Mouse (Mus musculus) liver, adult 10 weeks (tissue): ENCODE measurements around the gene Gm28048. TPM values are rescaled to one million over a fixed set of nuclear protein-coding genes. Genes with fewer than 3 reads are reported as not detected.

Experiments
- polyA plus RNA-seq: library from polyadenylated mRNA; stranded (reverse); fragments of 350-450 nt; fragmentation: Illumina TruSeq; extraction: RNeasy Lipid Tissue Mini Kit (QIAGEN cat#74804); gene quantifications from one replicate; pipeline ENCODE4 v1.2.3, GENCODE M21; 2014; ENCODE audit warnings: low read depth, low replicate concordance

Gene Gm28048
- 20.6 TPM for polyA plus RNA-seq

DNA sequence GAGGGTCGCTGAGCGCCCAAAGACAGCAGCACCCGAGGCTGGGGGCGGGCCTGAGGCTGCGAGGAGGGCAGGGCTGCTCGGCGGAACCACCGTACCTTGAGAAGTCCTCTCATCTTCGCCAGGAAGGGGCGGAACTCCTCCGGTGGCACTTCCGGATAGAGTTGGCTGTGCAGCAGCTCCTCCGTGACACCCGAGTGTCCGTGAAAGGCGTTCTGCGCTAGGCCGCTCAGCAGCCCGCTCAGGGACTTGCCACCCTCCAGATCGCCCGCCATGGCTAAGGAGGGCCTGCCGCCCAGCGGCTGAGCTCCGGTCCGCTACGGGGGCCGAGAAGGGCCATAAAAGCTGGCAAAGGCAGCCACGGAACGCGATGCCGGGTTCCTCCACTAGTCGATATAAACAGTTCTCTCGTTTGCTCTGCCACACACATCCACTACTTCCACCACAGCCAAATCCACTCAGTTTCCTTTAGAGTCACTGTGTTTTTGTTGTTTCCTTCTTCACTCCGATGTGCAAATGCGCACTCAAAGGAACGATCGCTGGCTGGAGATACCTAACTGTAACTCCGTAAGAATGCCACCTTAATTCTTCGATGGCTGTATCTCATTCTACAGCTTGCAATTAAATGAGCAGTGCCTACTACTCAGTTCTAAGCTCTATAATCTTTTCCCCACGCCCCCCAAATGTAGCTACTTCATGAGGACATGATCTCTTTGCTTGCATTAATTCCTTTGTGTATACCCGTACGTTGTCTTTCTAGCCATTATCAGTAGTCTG, at the start of gene Gm28048, which contains the start of gene Commd1:
Gm28048 (minus strand) TSS at position 107 of the 774 bp plus-strand sequence.
Commd1 (minus strand) TSS at position 399 of the 774 bp plus-strand sequence.

DNA sequence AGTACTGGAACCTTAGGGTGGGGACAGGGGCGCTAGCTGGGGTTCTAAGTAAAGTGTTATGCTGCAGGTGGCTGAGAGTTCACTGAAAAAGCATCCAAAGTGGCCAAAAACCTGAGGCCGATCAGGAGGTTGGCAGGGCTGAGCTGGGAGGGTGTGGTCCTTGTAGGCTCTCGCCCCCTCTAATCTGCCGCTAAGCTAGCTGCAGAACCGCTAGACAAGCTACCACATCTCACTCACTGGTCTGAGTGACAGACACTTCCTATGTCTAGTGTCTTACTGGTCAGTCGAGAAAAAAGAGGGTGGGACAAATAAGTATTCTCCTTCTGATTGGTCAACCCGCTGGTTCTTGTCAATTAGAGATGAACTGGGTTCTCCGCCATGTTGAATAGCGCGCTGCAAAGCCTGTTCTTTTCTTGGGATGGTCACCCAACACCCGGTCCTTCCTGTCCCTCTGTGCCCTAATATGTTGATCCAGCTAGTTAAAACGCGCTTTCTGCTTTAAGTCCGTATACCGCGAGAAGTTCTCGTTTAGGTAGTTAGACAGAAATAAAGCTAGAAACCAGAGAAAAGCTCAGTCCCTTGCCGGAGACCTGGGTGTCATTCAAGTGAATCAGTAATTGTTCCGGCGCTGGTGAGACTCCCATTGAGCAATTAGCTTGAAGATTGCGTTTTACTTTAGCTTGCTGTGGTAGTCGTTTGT, 25.7 kb upstream of the Gm28048 start, which contains the start of gene Fam161a:
Fam161a (plus strand) TSS at position 51 of the 700 bp plus-strand sequence.

DNA sequence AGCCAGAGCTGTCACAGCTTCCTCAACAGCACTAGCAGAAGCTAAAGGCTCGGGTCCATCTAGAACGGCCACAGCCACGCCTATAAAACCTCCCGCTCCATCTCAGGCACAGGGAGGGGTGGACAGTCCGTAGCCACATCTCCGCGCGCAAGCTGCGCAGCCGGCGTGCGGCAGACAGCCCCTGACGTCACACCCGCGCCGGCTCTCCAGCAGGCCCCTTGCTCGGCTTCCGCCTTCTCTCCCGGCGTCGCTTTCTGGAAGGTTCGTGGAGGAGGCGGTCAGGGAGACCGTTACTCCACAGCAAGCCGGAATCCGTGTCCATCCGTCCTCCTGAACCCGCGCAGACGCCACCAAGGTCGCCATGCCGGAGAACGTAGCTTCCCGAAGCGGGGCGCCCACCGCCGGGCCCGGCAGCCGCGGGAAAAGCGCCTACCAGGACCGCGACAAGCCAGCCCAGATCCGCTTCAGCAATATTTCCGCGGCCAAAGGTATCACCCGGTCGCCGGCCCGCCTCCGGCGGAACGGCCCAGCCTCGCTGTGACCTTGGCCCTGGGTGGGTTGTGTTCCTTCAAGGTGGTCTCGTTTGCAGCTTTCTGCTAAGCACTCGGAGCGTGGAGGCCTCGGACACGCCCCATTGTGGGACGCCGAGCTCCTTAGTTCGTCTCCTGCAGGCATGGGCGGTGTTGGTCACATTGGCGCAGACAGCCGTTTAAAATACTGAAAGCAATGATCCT, 8.7 kb upstream of the Gm28048 start, which contains the start of gene Cct4:
Cct4 (plus strand) TSS at position 127 of the 734 bp plus-strand sequence.

DNA sequence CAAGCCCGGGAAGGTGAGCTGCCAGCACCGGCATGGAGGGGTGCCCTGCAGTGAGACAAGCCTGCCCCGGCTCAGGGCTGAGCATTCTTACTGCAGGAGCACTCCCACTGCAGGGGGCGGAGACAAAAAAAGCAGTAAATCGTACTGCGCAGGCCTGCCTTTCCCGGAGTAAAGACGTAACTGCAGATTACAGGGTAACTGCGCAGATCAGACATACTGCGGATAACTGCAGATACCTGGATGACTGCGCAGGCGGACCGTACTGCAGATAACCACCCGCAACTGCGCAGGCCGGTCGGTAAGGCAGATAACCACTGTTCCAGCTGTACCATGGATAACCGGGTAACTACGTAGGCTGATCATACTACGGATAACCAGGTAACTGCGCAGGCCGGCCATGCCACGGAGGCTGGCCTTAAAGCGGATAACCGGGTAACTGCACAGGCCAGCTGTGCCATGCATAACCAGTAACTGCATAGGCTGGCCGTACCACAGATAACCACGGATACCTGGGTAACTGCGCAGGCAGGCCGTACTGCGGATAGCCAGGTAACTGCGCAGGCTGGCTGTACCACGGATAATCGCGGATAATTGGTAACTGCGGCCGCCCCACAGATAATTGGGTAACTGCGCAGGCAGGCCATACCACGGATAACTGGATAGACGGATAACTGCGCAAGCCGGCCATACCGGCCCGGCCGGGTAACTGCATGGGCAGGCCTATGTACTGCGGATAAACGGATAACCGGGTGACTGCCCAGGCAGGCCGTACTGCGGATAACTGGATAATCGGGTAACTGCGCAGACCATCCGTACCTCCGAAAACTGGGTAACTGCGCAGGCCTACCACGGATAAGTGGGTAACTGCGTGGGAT, 9.8 kb downstream of the Gm28048 start, which contains the start of gene Zrsr1:
Zrsr1 (plus strand) TSS at position 171 of the 875 bp plus-strand sequence.

DNA sequence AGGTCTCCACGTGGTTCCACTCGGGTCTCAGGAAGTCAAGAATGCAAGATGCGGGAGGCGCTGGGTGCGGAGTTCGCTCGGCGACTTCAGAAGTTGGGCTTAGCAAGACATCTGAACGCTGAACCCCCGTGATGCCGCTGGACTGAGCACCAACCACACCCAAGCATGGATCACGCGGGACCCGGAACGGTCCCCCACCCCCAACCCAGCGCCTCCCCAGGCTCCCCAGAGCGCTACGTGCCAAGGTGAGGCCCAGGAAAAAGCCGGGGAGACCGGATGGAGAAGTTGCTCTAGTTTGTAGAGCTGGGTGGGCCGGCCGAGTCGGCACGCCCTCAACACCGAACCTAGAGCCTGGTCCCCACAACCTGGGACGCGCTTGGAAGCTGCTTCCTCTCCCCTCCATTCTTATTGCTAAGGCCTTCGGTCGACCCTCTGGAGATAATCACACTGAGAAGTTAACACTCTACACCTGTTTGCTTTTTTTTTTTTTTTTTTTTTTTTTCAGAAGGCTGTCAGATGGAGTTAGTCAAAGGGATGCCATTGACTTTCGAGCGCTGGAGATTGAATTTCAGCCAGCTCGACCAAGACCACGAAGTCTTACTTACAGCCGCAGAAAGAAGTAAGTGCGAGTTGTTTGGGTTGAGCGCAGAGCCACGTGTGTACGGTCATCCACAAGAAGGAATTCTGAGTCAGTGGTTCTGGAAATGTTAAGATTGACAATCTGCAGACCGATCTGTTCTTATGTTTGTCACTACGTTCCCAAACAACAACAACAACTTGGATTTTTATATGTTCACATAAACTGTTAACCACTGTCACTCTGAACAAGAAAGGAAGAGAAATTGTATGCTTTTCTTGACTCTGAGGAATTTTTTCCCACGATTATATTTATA, 121.3 kb downstream of the Gm28048 start, which contains the start of gene B3gnt2:
B3gnt2 (minus strand) TSS at position 627 of the 893 bp plus-strand sequence.

Other genes with a start within 250 kb of the Gm28048 start
- 4.4 TPM for gene B3gnt2, start 121.1 kb downstream of the Gm28048 start, polyA plus RNA-seq
- 23.2 TPM for gene Zrsr1, start 10.1 kb downstream of the Gm28048 start, polyA plus RNA-seq
- 63.0 TPM for gene Commd1, start 292 bp upstream of the Gm28048 start, polyA plus RNA-seq
- 183 TPM for gene Cct4, start 8.4 kb upstream of the Gm28048 start, polyA plus RNA-seq
- gene Fam161a, start 25.4 kb upstream of the Gm28048 start, polyA plus RNA-seq = 5.0 TPM